Mouse (Mus musculus): ENCODE results near the gene Apoh.

Gene Apoh

DNA sequence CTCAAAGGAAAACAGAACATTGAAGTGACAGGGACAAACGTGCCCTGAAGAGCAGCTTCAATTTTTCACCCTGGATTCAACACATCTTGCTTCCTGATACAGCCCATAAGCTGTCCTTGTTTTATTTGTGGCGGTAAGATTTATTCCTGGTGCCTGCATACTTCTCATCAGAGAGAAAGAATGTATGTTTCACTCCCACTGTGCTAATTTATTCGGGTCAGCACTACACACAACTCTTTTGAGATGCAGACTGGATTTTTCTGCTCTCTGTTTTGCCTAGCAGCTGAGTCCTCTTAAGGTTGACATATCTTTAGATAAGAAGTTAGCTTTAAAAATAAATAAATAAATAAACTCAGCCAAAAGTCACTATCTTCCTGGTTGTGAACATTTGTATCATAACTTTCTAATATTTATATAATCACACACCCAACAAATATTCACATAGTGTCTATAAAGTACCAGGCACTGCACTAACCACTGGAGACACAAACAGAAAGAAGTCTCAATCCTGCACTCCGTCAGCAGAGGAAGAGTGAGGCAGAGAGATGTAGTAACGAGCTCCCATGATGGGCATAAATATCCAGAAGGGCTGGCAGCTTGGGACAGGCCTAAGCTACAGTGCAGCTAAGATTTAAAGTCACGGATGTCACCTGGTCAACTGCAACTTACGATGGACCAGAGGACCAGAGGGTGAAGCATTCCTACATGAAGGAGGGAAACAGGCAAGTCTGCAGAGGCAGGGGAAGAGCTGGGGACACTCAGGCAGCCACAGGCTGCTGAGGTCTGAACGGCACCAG lies 9.4 kb upstream of the Apoh start:
- in situ Hi-C loops (cut with MboI, MseI), result no loop called here

GRCm38 (mm10) chr11:108334658-108335057 lies 8.5 kb upstream of the Apoh start:
- in situ Hi-C loops (cut with MboI, MseI), result no loop called here

DNA sequence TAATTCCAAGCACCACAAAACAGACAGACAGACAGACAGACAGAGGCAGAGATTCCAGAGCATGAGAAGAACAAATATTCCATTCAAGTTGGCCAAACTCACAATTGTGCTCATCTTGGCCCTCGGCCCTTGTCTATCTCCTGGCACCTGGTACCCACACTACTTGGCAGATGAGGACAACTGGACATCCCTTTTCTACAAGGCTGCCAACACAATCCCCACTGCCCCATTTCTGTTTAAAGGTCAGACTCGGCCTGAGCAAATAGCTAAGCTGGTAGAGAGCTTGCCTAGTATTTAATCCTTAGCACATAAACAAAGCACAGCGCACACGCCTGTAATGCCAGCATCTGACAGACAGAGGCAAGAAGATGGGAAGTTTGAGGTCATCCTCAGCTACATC lies 7.6 kb upstream of the Apoh start:
- in situ Hi-C loops (cut with MboI, MseI), result no loop called here

DNA sequence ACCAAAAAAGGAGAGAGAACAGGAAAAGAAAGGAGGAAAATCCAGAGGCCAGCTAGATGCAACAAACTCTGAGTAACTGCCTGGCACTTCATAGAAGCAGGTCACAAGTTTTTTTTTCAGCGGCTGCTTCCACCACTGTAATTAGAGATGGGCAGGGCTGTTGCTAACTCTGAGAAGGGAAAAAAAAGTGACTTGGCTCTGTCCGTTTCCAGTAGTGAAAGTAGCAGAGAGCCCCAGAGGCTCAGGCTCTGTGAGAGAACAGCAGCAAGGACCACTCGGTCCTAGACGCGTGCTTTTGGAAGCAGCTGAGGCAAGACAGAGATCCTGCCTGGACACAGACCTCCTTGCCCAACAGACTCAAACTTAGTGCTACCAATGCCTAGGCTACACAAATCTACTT lies 6.7 kb upstream of the Apoh start:
- in situ Hi-C loops (cut with MboI, MseI), result no loop called here

DNA sequence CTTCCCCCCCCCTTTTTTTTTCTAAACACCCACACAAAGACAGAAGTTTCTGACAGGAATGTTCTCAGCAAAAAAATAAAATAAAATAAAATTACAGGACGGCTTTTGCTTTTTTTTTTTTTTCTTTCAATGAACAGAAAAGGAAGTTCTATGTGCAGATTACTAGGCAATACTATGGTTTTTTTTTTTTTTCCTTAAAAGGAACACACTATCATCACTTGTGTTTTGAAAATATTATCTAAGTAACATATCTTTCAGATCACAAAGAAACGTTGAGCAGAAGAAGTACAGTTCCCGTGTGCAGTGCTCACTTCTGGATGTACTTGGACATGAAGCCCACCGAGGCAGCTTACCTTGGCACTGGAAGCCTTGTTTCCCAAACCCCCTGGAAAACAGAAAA lies 2.9 kb upstream of the Apoh start:
- in situ Hi-C loops (cut with MboI, MseI), result no loop called here

DNA sequence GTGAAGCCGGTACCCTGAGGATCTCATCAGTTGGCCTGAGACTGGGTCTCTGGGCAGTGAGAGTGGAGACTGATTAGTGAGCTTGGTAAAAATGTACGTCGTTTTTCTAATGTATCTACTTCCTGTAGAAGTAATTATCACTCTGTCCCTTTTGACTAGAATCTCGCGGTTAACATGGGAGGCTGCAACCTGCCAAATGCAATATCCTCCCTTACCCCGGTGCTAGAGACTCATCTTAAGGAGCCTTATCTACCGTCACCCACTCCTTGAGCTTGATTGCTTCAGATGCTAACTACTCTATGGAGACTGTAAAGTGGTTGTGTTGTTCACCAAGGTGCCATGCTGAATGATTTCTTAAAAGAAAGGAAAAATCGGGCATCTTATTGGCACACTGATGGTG lies 1.4 kb upstream of the Apoh start:
- in situ Hi-C loops (cut with MboI, MseI), result no loop called here

GRCm38 (mm10) chr11:108343789-108344462 lies 772 bp downstream of the Apoh start, which contains the start of gene Prkca:
Gene Prkca, minus strand, starts transcription at chr11:108343928.
- in situ Hi-C loops (cut with MboI, MseI), result no loop called here

DNA sequence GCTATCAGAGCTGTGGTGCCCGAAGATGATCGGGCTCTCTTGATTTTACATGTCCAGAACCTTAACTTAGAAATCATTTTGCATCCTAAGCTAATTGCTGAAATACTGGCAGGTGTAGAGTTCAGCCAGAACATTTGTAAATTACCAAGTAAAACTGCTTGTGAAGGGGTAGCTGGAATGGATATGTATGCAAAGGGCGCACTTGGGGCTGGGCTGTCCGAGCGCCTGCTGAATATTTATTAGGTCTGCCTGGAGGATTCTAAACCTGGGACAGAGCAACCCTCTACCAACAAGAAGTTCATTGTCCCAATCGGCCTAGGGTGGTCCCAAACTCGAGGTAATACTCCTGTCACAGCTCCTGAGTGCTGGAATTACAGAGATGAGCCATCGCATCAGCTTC lies 1.6 kb downstream of the Apoh start:
- in situ Hi-C loops (cut with MboI, MseI), result no loop called here

DNA sequence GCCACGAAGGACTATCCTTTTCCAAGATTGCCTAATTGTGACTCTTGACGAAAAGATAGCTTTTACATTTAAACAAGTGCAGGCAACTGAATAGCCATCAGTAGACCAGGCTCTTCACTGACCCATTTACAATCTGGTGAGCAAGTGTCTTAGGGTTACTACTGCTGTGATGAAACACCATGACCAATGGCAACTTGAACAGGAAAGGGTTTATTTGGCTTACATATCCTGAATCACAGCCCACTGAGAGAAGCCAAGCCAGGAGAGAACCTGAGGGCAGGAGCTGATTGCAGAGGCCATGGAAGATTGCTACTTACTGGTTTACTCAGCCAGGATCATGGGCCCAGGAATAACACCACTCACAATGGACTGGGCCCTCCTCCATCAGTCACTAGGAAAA lies 2.2 kb downstream of the Apoh start:
- in situ Hi-C loops (cut with MboI, MseI), result no loop called here

DNA sequence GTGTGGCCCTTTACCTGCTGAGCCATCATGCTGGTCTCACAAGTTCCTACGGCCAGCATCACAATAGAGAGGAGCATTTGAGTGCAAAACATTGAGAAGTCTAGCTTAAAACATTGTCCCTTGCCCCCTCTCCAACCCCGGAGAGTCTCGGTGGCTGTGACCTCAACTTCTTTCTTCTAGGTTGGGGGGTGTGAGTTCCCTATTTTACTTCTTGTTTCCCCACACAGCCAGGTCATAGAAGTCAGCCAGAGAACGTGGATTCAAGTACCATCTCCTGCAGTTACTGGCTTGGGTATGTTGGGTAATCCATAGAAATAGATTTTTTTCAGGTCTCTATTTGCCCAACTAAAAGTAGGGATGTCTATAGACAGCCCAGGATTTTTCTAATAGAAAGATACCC lies 7.6 kb downstream of the Apoh start:
- in situ Hi-C loops (cut with MboI, MseI), result no loop called here

GRCm38 (mm10) chr11:108352842-108353388 lies 9.8 kb downstream of the Apoh start:
- in situ Hi-C loops (cut with MboI, MseI), result no loop called here

DNA sequence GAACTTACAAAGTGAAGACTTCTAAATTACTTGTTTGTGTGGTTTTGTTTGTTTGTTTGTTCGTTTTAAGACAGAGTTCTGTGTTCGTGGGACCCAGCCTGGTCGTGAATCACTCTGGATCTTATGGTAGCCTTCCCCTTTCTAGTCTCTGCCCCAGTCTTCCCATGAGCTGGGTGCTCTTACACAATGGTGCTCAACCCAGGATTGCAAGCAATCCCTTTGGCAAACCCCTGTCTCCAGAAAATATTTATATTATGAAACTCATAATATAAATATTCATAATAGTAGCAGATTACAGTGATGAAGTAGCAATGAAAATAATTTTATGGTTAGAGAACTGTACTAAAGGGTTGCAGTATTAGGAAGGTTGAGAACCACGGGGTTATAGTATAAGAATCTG lies 12.9 kb downstream of the Apoh start:
- in situ Hi-C loops (cut with MboI, MseI), result no loop called here

DNA sequence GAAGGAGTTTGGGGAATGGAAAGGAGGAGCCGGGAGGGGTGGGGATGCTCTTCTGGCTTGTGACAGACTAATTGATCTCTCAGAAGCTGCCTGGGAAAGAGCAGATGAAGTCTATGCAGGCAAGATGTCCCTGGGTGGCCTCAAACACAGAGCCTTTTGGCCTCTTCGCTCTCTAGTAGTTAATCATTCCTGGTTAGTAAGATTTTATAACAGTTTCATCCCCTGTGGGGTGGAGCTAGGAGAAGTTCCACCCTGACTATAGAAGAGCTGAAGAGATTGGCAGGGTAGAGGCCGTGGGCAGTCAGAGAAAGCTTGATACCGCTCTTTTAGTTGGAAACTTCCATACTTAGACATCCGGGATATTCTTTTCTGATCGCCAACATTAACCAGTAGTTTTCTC lies 15.8 kb downstream of the Apoh start:
- in situ Hi-C loops (cut with MboI, MseI), result no loop called here

GRCm38 (mm10) chr11:108360983-108361382 lies 17.8 kb downstream of the Apoh start:
- in situ Hi-C loops (cut with MboI, MseI), result no loop called here

DNA sequence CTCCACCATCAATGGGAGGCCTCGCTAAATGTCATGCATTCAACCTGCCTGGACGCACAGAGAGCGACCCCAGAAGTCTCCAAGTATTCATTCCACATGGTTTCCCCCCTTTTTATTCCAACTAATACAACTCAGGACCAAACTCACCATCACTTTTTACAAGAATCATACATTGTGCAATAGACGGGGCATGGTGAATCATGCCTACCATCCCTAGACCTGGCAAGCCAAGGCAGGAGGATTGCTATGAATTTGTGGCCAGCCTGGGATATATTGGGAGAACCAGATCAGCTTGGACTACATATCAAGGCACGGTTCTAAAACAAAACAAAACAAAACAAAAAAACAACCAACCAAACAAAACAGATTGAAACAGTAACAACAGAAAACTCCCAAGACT lies 19.8 kb downstream of the Apoh start:
- in situ Hi-C loops (cut with MboI, MseI), result no loop called here

DNA sequence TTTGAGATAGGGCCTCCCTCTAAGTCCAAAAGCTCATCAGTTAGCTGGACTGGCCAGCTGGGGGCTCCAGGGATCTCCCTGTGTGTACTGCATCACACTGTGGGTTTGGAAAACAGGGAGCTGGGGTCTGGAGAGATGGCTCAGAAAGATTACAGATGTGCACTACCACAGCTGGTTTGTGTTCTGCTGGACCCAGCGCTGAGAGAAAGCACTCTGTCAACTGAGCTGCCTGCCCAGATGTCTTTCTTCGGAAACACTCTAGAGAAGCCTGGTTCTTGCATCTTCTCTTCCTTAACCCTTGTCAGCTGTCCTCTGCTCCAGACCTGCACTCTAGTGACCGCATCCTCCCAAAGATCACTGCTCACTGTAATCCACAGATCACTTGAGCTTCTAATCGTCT lies 20.8 kb downstream of the Apoh start:
- in situ Hi-C loops (cut with MboI, MseI), result no loop called here

DNA sequence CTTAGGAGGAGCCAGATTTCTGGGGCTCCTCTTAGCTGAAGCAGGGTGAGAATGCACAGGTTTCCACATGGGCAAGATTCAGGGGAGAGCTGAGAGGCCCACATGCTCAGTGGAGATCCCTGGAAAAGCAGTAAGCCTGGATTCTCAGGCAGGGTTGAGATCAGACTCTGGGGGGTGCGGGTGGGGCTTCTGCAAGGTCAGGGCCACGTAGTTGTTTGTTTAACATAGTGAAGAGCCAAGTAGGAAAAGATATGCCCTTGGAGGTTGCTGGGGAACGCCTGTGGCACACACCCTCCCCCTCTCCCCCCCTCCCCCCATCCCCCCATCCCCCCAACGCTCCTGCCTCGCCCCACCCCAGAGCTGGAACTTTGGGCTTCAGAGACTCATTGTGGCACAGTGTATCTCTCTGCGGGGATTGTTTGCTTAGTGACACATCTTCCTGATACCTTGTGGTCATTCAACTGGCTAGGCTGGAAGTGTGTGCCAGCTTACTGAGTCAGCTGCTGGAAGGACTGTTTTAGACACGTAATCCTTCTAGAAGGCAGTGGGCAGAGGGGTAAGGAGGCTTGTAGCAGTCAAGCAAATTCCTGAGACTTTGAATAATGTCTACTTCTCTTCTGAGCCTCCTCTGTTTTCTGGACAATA lies 21.9 kb downstream of the Apoh start:
- in situ Hi-C loops (cut with MboI, MseI), result no loop called here

- in situ Hi-C loops (cut with MboI, MseI), result no loop called here
Measured at GRCm38 (mm10) chr11:108365600-108365999, 22.4 kb downstream of the Apoh start.

DNA sequence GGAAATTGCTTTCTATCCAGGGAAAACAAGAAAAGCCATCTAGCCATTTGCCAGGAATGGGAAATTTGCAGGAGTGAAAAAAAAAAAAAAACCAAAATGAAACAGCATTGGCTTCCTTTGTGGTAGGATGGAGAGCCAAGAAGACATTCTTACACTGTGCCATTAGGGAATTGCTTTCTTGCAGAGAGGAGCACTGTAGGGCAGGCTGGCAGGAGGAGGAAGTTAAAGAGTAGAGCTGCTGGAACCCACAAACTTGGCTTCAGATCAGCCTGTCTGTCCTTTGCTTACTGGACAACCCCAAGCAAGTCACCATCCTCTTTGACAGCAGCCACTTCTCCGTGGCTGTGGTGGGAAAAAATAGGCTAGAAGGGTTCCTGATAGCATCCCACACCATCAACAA lies 23.9 kb downstream of the Apoh start:
- in situ Hi-C loops (cut with MboI, MseI), result no loop called here

- in situ Hi-C loops (cut with MboI, MseI), result no loop called here
Measured at GRCm38 (mm10) chr11:108376815-108377214, 33.7 kb downstream of the Apoh start.

- in situ Hi-C loops (cut with MboI, MseI), result no loop called here
Measured at GRCm38 (mm10) chr11:108377680-108378362, 34.7 kb downstream of the Apoh start.

DNA sequence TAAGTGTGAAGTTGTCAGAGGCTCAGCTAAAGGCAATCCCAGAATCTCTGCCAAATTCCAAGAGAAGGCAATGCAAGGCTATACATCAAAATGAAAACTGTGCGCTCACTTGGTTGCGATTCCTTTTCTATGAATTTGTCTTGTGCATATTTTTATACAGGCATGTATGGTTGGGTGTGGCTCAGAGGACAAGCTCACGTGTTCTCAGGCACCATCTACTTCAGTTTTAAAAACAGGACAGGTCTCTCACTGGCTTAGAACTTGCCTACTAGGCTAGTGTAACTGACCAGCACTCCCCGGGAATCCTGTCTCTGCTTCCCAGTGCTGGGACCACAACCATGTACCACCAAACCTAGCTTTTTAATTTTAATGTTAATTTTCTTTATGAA lies 35.2 kb downstream of the Apoh start:
- in situ Hi-C loops (cut with MboI, MseI), result no loop called here

Measured in T-helper 2 cell (primary cell).